Mouse (Mus musculus): ENCODE results near the gene Rph3a. TPM values are rescaled to one million over a fixed set of nuclear protein-coding genes. Genes with fewer than 3 reads are reported as not detected.
"Not testable (repeated sequence)": the region's sequence is repeated elsewhere in the genome, so short reads cannot be mapped to it uniquely, and the experiment has no call there.

Gene Rph3a
- total RNA-seq, 2 experiments from 2014 or later, result not detected

DNA sequence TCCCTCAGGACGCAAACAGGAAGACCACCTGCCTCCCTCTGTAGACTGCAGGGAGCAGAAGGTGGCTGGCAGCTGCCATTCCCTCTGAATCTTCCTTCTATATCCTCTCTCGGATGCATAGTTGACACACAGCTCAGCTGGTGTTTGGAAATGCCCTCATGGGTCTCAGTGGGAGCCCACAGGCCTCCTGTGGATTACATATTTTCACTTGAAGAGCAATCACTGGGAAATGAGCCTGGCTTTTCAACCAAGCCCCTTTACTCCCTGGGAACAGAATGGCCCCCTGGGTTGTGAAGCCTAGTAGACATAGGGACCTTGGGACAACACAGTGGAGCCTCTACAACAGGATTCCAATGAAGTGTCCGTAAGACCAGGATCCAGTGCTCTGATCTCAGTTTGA is 33.8 kb downstream of the Rph3a start:
- intact Hi-C loops (cut with DNase I), result no loop called here
- DNase-seq, result no peak

DNA sequence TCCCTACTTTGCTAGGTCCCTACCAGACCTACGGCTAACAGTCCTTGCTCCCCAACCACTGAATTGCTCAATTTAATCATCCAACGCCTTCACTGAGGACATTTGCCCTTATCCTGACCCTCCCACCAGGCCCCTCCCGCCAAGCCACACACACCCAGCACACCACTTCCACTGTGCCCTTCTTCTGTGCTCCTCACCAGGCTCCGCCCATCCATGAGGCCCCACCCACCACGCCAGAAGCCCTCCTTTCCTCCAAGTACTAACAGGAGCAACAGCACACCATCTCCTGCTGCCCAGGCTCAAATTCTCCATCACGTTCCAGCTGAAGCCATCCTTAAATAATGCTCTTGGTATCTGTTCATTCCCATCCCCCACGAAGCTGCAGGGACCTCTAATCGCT is 35.4 kb downstream of the Rph3a start:
- intact Hi-C loops (cut with DNase I), result no loop called here
- no peak for DNase-seq

DNA sequence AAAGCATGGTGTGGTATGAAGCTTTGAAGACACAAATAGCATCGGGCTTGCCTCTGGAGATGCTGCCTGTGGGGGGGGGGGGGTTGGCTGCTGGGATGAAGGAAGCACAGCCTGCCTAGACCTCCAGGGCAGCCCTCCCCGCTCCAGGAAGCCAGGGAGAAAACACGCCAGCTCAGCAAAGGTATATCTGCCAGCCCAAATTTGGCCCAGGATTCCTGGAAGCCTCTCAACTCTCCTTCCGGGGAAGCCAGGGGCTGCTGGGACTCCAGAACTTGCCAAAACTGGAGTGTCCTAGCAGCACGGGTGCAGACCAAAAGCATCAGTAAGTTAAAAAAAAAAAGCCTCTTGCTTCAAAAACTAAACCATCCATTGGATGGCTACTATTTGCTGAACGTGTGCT is 37.6 kb downstream of the Rph3a start:
- intact Hi-C loops (cut with DNase I), result no loop called here
- DNase-seq, result no peak

DNA sequence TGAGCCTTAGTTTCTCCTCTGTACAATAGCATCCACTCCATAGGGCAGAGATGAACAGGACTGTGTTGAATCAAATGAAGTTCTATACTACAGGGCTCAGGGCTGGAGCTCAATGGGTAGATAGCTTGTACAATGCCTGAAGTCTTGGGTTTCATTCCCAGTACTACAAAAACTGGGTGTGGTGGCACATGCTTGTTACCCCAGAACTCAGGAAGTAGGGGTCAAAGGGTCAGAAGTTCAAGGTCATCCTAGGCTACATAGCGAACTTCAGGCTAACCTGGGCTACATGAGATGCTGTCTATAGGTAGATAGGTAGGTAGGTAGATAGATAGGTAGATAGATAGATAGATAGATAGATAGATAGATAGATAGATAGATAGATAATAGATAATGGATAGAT is 38.6 kb downstream of the Rph3a start:
- no peak for DNase-seq
- intact Hi-C loops (cut with DNase I), result no loop called here

DNA sequence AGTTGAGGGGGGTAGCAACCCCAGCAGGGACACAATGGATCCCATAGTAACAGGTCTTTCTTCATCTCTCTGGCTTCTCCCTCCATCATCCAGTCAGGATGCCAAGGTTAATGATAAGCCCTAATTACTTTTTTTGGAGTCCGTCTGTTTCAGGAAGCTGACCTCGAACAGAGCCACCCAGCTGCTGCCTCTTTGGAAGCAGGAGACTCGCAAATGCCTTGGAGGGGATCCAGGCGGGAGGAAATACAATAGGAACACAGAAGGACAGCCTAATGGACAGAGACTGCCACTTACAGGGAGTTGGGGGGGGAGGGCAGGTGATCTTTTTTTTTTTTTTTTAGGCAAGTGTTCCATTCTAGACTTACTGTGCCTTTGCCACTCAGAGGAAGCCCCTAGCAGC is 40.2 kb downstream of the Rph3a start:
- DNase-seq, result no peak
- intact Hi-C loops (cut with DNase I), result no loop called here

DNA sequence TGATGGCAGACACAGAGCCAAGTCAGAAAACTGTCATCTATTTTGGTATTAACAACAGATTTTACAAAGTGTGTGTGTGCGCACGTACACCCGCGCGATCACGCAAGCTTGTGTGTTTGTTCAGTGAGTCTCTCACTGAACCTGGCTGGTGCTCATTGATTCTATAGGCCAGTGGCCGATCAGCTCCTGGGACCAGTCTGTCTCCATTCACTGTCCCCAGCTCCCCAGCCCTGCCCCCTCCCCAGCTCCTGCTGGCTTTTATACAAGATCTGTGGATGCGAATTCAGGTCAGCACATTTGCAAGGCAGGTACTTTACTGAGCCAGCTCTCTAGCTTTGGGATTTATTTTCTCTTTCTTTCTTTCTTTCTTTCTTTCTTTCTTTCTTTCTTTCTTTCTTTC is 41.1 kb downstream of the Rph3a start:
- intact Hi-C loops (cut with DNase I), result no loop called here
- DNase-seq, result no peak

DNA sequence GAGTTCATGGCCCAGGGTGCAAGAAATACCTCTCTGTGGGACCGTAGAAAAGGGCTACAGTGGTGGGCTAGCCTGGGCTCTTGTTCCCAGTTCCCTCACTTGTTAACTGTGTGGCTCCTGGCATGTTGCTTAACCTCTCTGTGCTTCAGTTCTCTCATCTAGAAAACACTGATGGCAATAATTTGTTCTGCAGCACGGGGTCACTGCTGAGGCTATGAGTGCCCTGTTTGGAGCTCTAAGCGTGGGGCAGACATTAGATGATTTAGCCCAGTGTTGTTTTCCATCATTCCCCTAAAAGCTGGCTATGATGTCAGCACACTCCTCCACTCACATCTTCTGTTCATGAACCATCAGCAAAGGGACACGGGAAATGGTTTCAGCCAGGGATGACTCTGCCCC is 41.8 kb downstream of the Rph3a start:
- intact Hi-C loops (cut with DNase I), result no loop called here
- DNase-seq, result no peak

DNA sequence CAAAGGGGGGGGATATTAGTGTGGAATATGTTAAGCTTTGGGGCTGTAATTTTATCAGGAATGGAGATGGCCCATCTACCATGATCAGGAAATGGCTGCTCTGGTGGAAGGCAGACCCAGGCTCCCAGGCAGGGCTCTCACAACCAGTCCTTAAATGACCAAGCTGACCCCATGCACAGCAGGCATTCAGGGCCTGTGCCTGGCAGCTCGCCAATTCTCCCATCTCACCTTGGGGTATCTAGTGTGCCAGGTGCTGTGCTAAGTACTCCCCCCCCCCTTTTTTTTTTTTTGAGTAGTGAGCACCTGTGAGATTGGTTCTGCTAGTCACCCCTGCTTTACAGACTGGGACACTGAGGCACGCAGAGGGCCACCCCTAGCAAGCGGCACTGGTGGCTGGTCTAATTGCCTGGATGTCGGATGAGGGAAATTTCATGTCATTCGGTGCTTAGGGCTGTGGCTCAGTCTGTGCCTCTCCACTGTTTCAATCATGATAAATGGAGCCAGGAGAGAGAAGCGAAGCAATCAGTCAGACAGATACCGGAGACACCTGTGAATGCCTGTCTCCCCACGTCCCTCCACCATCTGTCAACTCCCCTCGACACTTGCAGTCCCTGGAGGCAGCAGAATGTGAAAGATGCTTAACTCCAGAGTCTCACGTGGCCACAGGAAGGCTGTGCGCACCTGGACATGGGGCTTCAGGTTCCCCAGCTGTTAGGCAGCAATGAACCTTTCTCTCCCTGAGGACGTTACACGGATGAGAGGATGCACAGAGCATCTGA is 42.3 kb downstream of the Rph3a start:
- intact Hi-C loops (cut with DNase I), result no loop called here
- no peak for DNase-seq

DNA sequence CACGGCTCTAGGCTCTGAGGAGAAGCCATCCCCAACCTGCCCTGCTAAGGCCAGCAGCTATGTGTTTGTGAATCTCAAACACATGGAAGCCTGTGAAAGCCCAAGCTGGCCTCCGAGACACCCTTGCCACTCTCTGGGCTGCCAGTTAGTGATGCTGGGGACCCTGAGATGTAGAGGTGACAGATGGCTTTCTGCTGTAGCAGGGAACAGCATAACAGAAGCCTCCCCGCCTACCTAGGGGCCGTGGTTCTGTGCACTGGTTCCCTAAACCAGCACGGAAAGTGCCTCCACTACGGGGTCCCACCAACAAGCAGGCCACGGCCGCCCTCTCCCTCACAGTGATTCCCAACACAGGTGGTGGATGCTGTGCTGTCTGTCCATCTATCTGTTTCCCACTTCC is 43.0 kb downstream of the Rph3a start:
- intact Hi-C loops (cut with DNase I), result no loop called here
- no peak for DNase-seq

DNA sequence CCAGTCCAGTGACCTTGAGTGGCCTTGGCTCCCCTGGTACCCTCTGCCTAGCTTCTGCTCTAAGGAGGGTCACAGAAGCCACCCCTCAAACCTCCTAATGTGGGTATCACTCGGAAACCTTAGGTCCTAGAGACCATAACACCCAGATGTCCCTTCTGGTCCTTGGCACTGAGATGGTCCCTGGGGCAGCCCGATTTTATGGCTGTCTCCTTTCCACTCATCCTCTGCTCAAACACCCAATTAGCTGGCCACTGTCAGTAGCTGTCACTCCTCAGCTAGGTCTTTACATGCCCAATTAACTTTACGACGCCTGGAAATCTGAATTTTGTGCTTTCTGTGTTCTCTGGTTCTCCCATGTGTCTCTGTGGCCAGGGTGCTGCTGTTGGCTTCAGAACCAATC is 43.7 kb downstream of the Rph3a start:
- DNase-seq, result no peak
- intact Hi-C loops (cut with DNase I), result no loop called here

DNA sequence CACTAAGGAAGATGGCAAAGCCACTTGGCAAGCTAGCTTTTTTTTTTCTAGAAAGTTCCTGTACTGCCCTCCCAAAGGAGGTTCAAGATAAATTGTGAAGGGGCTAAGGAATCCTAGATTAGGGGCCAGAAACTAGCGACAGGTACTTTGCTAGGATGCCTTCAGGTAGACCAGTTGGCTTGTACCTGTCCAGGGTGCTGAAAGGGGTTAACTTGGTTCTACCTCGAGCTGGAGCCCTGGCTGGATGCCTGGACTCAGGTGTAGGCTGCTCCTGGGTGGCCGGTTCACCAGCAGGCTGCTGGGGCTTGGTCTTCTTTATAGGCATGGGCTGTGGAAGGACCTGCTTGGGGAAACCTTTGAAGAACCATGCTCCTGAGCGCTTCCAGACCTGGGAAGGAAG is 48.9 kb downstream of the Rph3a start:
- DNase-seq, result no peak
- intact Hi-C loops (cut with DNase I), result no loop called here

DNA sequence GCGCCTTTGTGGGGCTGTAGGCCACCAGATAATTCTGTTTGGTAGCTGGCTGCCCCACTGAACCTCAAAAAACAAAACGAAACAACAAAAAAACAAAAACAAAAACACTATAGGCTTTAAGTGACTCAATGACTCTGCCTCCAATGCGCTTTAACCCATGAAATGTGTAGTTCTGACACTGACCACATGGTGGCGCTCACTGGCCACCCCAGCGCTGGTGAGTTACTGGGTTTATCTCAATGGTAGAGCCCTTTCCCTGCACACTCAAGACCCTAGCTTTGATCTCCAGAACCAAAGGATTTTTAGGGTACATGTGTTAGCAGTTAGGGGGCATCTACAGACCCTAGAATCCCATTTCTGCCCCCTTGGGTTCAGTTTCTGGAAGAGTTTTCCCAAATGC is 55.9 kb downstream of the Rph3a start:
- intact Hi-C loops (cut with DNase I), result loop anchor here (2.0 to 10.0 kb wide), 2 partner anchors 171 to 219 kb away; no protein-coding TSS in a partner anchor
- DNase-seq, result no peak

DNA sequence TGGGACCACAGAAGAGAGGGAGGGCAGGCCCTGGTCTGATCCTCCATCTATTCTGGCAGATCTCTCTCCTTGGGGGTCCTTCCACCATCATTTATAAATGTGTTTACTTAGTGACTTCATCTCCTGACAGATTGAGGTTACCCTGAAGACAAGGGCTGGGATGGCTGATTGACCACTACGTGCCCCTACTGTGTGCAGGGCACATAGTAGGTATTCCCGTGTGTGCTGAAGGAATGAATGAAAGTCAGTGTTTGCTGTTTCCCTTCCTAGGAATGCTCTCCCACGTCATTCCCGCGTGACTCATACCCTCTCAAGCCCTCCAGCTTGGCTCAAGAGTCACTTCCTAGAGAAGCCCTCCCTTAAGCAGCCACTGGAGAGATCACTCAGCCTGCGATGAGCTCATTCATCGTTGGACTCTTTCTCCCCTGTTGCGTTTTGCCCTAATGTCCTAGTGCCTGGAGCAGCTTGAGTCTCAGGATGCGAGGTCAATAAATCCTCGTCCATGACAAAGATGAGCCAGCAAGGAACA is 57.6 kb downstream of the Rph3a start:
- intact Hi-C loops (cut with DNase I), result loop anchor here (10.0 kb wide), 1 partner anchor 172 kb away; no protein-coding TSS in a partner anchor

DNA sequence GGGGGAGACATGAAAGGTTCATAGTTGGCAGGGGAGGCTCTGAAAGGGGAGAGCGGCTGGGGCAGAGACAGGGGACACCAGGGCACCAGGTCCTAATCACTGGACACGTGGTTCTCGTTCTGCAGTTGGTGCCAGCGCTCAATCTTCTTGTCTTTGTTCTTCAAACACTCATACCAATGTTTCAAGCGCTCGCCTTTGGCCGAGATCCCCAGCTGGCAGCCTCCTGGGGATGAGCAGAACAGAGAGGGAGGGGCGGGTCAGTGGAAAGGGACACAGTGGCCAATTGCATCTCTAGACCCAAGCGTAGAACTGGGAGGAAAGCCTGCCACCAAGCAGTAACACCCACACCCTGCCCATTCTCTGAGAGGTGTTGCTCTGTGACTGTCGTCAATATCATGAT is 67.8 kb downstream of the Rph3a start:
- no peak for DNase-seq

More for the DNA sequence above, 57.6 kb downstream of the Rph3a start:
- peak in 1 of 2 experiments; percentile 13 for DNase-seq

DNA sequence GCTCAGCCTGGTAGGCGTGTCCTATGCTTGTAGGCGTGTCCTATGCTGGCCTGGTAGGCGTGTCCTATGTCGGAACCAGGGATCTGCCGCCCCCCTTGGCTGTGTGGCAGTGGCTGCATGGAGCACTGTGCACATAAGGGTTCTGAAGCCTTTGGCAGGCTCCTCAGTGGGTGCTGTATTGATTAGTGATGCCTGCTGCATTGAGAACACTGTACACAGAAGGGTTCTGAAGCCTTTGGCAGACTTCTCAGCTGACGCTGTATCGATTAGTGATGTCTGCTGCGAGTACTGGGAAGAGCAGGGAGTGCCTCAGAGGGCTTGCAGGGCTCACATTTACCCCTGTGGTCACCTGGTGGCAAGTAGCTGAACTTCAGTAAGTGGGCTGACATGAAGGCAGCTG is 71.3 kb downstream of the Rph3a start:
- DNase-seq, result no peak
- intact Hi-C loops (cut with DNase I), result no loop called here

More for the DNA sequence above, 67.8 kb downstream of the Rph3a start:
- intact Hi-C loops (cut with DNase I), result loop anchor here (5.0 kb wide), 1 partner anchor 125 kb away; no protein-coding TSS in a partner anchor

DNA sequence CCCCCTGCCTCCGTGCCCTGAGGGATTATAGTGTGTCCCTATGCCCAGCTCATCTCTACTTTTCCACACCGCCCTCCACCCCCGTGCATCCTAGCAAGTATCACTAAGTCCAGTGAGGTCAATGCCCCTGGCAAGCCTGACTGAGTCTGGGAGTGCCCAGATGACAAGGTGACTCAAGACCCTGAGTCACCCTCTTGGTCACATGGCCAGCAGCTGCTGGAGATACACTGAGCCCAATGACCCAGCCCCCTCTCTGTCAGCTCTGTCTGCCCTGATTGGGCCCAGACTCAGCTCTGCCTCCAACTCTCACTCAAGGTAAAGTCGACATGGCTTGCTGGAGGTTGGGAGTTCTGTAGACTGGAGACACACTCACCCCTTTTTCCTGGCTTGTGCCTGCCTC is 72.1 kb downstream of the Rph3a start:
- intact Hi-C loops (cut with DNase I), result no loop called here

DNA sequence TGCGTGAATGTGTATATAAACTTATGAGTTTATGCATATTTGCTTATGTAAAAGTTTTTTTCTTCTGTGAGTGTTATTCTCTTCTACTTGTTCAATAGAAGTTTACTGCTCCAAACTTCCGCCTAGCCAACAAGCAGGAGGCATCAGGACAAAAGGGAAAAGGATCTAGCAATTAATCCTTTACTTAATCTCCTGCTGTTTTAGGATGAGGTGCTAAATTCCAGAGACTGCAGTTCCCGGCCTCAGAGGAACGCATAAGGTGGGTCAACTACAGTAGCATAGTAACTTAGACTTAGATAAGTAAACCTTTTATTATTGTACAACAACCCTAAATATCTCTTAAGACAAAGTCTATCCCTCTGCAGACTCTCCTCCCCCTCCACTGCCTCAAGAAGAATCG is 75.9 kb downstream of the Rph3a start:
- intact Hi-C loops (cut with DNase I), result no loop called here
- no peak for DNase-seq

More for the DNA sequence above, 72.1 kb downstream of the Rph3a start:
- no peak for DNase-seq

DNA sequence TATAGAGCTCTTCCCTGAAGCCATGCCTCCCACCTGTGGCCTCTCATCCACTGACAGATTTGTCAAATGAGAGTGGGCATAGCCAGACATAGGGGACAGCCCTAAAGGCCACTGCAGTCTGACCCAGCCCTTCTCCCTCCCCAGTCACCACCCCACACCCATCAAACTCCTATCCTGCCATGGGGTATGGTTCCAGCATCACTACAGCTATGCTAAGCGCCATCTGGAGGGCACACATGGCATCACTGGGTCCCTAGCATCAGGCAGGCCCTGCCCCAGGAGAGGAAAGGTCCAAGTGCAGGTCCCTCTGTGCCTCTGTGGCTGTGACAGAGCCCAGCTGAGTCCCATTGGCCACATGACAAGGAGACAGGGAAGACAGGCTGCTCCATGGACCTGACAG is 82.9 kb downstream of the Rph3a start:
- intact Hi-C loops (cut with DNase I), result no loop called here
- DNase-seq, result no peak

DNA sequence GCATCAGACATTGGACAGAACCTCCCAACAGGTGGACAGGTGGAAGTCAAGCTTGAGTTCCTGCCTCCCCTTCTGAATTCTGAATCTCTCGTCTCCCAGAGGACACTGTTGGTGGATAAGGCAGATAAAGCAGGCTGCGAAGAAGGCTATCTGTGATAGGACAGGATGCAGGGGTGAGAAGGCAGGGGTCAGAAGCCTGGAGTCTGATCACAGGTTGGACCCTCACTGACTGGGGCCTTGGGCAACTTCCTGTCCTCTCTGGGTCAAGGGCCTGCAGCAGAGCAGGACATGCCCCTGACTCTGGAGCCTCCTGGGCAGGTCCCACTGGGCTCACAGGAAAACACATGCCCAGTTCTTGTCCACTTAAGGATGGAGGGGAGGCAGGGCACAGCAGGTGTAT is 83.6 kb downstream of the Rph3a start:
- intact Hi-C loops (cut with DNase I); DNase-seq: not testable (repeated sequence)

DNA sequence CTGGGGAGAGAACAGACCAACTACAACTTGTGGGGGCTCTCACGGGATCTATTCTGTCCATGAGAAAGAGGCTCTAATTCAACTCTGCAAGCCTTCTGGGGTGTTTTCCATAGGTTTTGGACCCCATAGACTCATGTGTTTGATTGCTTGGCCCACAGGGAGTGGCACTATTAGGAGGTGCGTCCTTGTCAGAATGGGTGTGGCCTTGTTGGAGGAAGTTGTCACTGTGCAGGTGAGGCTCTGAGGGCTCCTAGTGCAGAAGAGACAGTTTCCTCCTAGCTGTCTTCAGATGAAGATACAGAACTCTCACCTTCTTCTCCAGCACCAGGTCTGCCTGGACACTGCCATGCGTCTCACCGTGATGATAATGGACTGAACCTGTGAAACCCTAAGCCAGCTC is 85.4 kb downstream of the Rph3a start:
- intact Hi-C loops (cut with DNase I); DNase-seq: not testable (repeated sequence)

DNA sequence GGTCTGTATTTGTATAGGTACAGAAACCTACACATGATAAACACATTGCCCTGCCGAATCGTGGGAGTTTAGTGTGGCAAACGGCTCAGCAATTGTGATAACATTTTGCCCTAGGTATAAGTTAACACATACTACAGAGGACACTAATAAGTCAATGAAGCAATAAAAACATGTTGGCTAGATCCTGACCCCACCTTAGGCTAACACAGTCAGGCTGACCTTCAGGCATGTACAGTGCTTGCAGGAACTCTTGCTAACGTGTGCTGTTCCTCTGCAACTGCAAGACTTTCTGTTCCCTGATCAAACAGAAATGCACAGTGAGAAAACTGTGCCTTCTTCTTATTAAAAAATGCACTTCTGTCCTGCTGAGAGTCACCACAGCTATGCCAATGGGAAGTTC is 85.9 kb downstream of the Rph3a start:
- intact Hi-C loops (cut with DNase I), result no loop called here
- no peak for DNase-seq

DNA sequence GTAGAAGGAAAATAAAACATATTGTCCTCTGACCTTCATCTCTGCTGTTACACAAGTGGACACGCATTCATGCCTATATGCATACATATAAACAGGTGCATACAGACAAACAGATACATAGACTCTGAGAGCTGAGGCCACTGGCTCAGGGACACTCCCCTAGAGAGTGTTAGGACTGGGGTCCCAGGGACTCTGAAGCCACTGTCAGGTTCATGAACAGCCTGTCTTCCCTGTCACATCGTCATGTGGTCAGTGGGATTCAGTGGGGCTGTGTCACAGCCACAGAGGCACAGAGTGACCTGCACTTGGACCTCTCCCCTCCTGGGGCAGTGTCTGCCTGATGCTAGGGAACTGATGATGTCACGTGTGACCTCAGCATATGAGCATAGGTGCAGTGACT is 89.6 kb downstream of the Rph3a start:
- intact Hi-C loops (cut with DNase I), result no loop called here
- DNase-seq, result no peak
